Mouse (Mus musculus): Measurements from ENCODE around the gene Slc44a4.

DNA sequence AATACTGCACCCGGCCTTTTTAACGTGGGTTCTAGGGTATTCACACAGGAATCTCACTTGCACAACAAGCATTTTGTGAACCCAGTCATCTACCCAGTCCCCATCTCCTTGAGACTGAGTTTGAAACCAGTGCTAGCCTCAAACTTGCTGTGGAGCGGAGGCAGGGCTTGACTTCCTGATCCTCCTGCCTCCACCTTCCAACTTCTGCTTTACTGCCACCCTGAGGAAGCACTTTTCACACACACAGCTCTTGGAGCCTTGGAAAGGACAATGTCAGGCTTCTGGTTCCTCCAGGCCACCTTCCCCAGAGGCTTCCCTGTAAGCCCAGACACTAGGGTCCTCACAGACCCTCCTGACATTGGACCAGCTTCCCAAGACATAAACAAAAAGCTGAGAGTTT lies 30.9 kb upstream of the Slc44a4 start:
- TF ChIP-seq CTCF (IDR thresholded peaks at IDR 0.05; ENCODE audit: borderline replicate concordance, control insufficient read depth, extremely low read depth, insufficient read depth, low read length, poor library complexity), result no peak
- TF ChIP-seq POLR2A (IDR thresholded peaks at IDR 0.05; ENCODE audit: control insufficient read depth, extremely low read depth, insufficient read depth, low read length, poor library complexity), result no peak
